Mouse (Mus musculus) embryonic facial prominence, embryonic 15.5 days (tissue): Measurements from ENCODE around the gene Cdhr1. TPM values are rescaled to one million over a fixed set of nuclear protein-coding genes. Genes with fewer than 3 reads are reported as not detected.

Experiments
- ATAC-seq: fragments of 200-750 bp; cut with Nextera tagmentation; 2 replicates; pipeline ENCODE4 v1.8.0; 2017; ENCODE audit warnings: low read depth, moderate TSS enrichment; ENCODE audit not compliant: insufficient number of reproducible peaks, low FRiP score, low TSS enrichment
- H3K27ac ChIP-seq: fragments of 300-500 bp; sonication (generic); replicated peaks from 2 replicates; pipeline ENCODE4 v1.5.1; 2015; ENCODE audit warnings: mild to moderate bottlenecking, inconsistent platforms
- H3K27me3 ChIP-seq: fragments of 300-500 bp; sonication (generic); 2 replicates; pipeline ENCODE4 v1.6.1; 2015; ENCODE audit warnings: inconsistent platforms
- H3K36me3 ChIP-seq: fragments of 300-500 bp; sonication (generic); 2 replicates; pipeline ENCODE4 v1.6.1; 2015; ENCODE audit warnings: mild to moderate bottlenecking, inconsistent platforms
- H3K4me1 ChIP-seq: fragments of 300-500 bp; sonication (generic); 2 replicates; pipeline ENCODE4 v1.6.1; 2015; ENCODE audit warnings: inconsistent platforms
- H3K4me2 ChIP-seq: fragments of 300-500 bp; sonication (generic); replicated peaks from 2 replicates; pipeline ENCODE4 v1.6.1; 2015; ENCODE audit warnings: mild to moderate bottlenecking, inconsistent platforms
- H3K4me3 ChIP-seq: fragments of 300-500 bp; sonication (generic); replicated peaks from 2 replicates; pipeline ENCODE4 v1.5.1; 2015; ENCODE audit warnings: mild to moderate bottlenecking, inconsistent platforms
- H3K9ac ChIP-seq: fragments of 300-500 bp; sonication (generic); 2 replicates; pipeline ENCODE4 v1.6.1; 2015; ENCODE audit warnings: inconsistent platforms
- H3K9me3 ChIP-seq: fragments of 300-500 bp; sonication (generic); replicated peaks from 2 replicates; pipeline ENCODE4 v1.6.1; 2016; ENCODE audit warnings: inconsistent platforms
- WGBS: fragments of 180-500 bp; shearing (Covaris S2); methylation state at CpG from one replicate; pipeline ENCODE4 v1.1.7; 2015; 5-methylcytosine and 5-hydroxymethylcytosine counted together
- polyA plus RNA-seq: library from polyadenylated mRNA; unstranded; fragments of >200 nt; fragmentation: Nextera tagmentation; extraction: Ambion mirVana; gene quantifications from 2 replicates; pipeline ENCODE4 v1.2.1, GENCODE M21; 2015

The Cdhr1 gene
- polyA plus RNA-seq, 1 experiment from 2014 or later, result 3.0 TPM

- no peak overlapping the region for H3K27ac ChIP-seq
- H3K4me1 ChIP-seq, result no peaks in the 10 kb centered on the region
- no peaks in the 10 kb centered on the region for H3K27me3 ChIP-seq
- no peak overlapping the region for H3K4me2 ChIP-seq
- H3K9ac ChIP-seq, result no peak overlapping the region
- no peak for ATAC-seq
- no peaks in the 10 kb centered on the region for H3K36me3 ChIP-seq
- no peaks in the 10 kb centered on the region for H3K9me3 ChIP-seq
- no peak overlapping the region for H3K4me3 ChIP-seq
Measured at GRCm38 (mm10) chr14:37111371-37111770, 13.2 kb upstream of the Cdhr1 start.

DNA sequence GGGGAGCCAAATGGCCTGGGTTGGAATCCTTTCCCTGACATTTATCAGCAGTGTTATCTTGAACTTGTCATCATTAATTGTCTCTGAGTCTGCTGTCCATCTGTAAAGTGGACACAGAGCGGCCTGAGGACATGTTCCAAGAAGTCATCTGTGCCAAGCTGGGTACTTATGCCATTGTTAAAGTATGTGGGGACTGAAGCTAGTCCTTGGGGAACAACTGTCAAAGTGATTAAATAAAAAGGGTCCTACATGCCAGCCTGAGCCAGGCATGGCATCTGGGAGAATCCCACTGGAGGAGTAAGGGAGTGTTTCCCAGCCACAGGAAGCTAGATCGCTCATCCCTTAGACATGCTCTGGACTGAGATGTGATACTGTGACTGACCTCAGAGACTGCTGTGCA, 12.3 kb upstream of the Cdhr1 start:
- H3K9me3 ChIP-seq, result no peaks in the 10 kb centered on the region
- no peaks in the 10 kb centered on the region for H3K27me3 ChIP-seq
- no peak overlapping the region for H3K27ac ChIP-seq
- no peak for ATAC-seq
- WGBS, result 76% methylated on average over 2 of the region's 2 CpGs
- H3K36me3 ChIP-seq, result no peaks in the 10 kb centered on the region
- no peak overlapping the region for H3K9ac ChIP-seq
- no peak overlapping the region for H3K4me3 ChIP-seq
- no peaks in the 10 kb centered on the region for H3K4me1 ChIP-seq
- no peak overlapping the region for H3K4me2 ChIP-seq

DNA sequence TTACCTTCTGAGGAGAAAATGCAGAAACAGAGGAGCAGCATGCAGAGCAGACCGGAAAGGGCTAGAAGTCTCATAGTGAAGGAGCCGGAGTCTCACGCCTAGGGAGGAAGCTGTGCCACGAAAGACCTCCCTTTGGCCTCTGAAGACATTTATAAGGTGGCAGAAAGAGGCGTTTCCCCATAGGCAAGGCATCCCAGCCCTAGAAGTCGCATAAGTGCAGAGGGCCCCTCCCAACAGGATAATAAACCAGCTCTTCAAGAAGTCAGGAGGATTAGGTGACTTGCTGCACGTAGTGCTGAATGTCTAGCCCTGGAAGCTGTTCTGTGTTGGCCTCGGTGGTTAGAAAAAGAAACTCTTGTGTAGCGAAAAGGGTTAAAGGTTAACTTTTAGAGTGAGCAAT, 11.8 kb upstream of the Cdhr1 start:
- H3K27me3 ChIP-seq, result no peaks in the 10 kb centered on the region
- H3K36me3 ChIP-seq, result no peaks in the 10 kb centered on the region
- H3K9ac ChIP-seq, result no peak overlapping the region
- H3K4me2 ChIP-seq, result no peak overlapping the region
- no peaks in the 10 kb centered on the region for H3K4me1 ChIP-seq
- no peaks in the 10 kb centered on the region for H3K9me3 ChIP-seq
- H3K27ac ChIP-seq, result no peak overlapping the region
- WGBS, result 57% methylated on average over 9 of the region's 9 CpGs
- ATAC-seq, result no peak
- no peak overlapping the region for H3K4me3 ChIP-seq

- 72% methylated on average over 8 of the region's 8 CpGs for WGBS
- Histone ChIP-seq H3K4me2 (no peak overlapping the region), H3K27me3 (no peaks in the 10 kb centered on the region), H3K4me1 (no peaks in the 10 kb centered on the region), H3K9me3 (no peaks in the 10 kb centered on the region), H3K4me3 (no peak overlapping the region), H3K9ac (no peak overlapping the region), H3K27ac (no peak overlapping the region), H3K36me3 (no peaks in the 10 kb centered on the region)
- no peak for ATAC-seq
Measured at GRCm38 (mm10) chr14:37109460-37109859, 11.3 kb upstream of the Cdhr1 start.

DNA sequence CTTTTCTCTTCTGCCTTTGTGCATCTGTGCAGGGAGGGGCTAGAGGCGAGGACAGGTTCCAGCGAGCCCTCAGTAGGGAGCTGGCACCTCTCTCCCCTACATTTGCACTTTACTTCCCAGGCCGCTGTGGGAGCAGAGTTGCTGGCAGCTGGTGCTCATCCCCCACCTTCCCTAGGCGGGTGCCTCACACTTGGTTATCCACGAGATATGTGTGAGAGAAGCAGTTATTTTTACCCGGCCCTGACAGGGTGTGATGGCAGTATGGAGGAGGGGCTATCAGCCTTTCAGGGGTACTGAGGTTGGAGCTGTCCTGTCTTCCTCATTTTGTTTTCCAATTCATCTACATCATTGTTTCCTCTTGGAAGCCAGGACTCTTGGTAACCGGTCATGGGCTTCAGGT, 7.7 kb upstream of the Cdhr1 start:
- 35% methylated on average over 7 of the region's 7 CpGs for WGBS
- ATAC-seq, result no peak

DNA sequence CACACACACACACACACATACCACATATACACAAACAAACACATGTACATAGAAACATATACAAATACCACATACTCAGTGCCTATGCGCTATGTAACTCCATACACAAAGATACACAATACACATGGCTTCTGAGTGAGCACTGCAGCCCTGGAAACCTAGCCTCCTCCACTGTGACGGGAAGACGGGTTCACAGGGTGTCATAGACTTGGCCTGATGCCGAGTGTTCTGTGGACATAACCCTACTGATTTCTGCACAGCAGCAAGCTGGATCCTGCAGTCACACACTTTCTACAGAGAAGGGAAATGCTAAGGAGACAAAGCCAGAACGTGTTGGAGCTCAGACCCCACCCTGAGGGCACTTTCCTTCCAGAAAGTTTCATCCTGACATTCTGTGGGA, 6.6 kb upstream of the Cdhr1 start:
- 41% methylated on average over 5 of the region's 5 CpGs for WGBS
- peak; percentile 56; the same call in 1 of the 2 replicates for ATAC-seq
- Histone ChIP-seq H3K9ac (no peak overlapping the region), H3K36me3 (no peaks in the 10 kb centered on the region), H3K4me3 (no peak overlapping the region), H3K4me2 (no peak overlapping the region), H3K9me3 (no peaks in the 10 kb centered on the region), H3K4me1 (no peaks in the 10 kb centered on the region), H3K27me3 (peaks cover 4% of the 10 kb centered on the region; the same call in 1 of the 2 replicates), H3K27ac (no peak overlapping the region)

More for the DNA sequence above, 7.7 kb upstream of the Cdhr1 start:
- H3K4me1 ChIP-seq, result no peaks in the 10 kb centered on the region
- H3K27ac ChIP-seq, result no peak overlapping the region; the same call in 1 of the 2 replicates
- H3K9ac ChIP-seq, result no peak overlapping the region
- peaks cover under 1% of the 10 kb centered on the region; the same call in 1 of the 2 replicates for H3K27me3 ChIP-seq
- no peaks in the 10 kb centered on the region for H3K36me3 ChIP-seq
- H3K4me3 ChIP-seq, result no peak overlapping the region
- no peaks in the 10 kb centered on the region for H3K9me3 ChIP-seq
- no peak overlapping the region for H3K4me2 ChIP-seq

DNA sequence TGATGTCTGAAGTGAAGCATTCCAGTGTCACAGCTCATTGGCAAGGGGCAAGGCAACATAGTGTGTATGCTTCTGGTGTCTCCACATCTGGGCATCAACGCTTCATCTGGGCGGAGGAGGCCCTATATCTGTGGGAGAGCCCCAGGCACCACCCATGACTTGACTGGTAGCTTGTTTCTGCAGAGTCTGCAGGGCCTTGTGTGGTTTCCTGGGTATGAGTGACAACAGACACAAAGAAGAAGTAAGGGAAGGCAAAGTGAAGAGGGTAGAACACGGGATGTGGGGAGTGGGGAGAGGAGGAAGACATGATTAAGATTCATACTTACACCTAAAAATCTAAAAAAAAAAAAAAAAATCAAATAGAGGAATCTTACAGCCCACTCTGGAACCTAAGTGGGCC, 4.3 kb upstream of the Cdhr1 start:
- Histone ChIP-seq H3K9ac (no peak overlapping the region), H3K27me3 (peaks cover 24% of the 10 kb centered on the region), H3K4me1 (peaks cover 10% of the 10 kb centered on the region), H3K9me3 (no peaks in the 10 kb centered on the region), H3K36me3 (no peaks in the 10 kb centered on the region), H3K4me3 (no peak overlapping the region), H3K4me2 (no peak overlapping the region), H3K27ac (no peak overlapping the region)
- no peak for ATAC-seq
- WGBS, result 73% methylated on average over 3 of the region's 3 CpGs

DNA sequence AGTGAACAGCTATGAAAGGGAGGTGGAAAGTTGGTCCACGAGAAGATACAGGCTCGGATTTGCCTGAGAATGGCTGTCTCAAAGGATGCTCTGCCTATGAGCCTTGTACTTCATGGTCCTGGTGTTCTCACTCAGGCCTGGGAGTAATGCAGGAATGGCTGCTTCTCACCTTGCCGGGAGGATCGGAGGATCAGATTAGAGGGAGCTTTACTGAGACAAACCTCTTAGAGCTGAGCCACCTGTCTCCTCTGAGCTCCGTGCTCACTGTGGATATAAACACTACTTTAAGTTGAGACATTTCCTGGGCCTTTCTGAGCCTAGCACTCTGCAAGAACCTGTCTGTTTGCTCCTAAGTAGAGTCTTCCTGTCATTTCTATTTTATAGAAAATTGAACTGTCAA, 3.4 kb upstream of the Cdhr1 start:
- Histone ChIP-seq H3K4me3 (no peak overlapping the region), H3K9ac (no peak overlapping the region), H3K4me1 (peaks cover 10% of the 10 kb centered on the region), H3K9me3 (no peaks in the 10 kb centered on the region), H3K36me3 (no peaks in the 10 kb centered on the region), H3K27ac (no peak overlapping the region), H3K4me2 (no peak overlapping the region), H3K27me3 (peaks cover 32% of the 10 kb centered on the region)
- WGBS, result 63% methylated on average over 5 of the region's 5 CpGs
- ATAC-seq, result no peak

DNA sequence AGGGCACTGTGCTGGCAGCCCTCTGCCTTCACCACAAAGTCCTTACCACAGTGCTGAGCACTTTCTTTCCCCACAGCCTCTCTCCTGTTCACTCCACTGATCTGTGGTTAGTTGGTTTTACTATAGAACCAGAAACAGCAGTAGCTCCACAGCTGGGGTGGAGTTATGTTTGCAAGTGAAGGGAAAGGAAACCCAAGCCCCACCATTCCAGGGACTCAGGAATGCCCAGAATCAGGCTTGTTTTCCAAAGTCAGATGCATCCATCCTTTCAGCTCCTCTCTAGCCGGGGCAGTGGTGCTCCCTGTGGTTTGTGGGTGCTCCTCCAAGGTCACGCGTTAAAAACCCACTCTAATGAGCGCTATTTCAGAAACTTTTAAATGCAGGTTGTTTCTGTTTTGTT, 2.6 kb downstream of the Cdhr1 start:
- H3K27ac ChIP-seq, result no peak overlapping the region
- no peak overlapping the region for H3K4me3 ChIP-seq
- H3K36me3 ChIP-seq, result no peaks in the 10 kb centered on the region
- ATAC-seq, result no peak
- peaks cover 10% of the 10 kb centered on the region for H3K4me1 ChIP-seq
- no peak overlapping the region for H3K9ac ChIP-seq
- no peak overlapping the region for H3K4me2 ChIP-seq
- no peaks in the 10 kb centered on the region for H3K9me3 ChIP-seq
- H3K27me3 ChIP-seq, result peaks cover 28% of the 10 kb centered on the region
- WGBS, result 75% methylated on average over 4 of the region's 4 CpGs

DNA sequence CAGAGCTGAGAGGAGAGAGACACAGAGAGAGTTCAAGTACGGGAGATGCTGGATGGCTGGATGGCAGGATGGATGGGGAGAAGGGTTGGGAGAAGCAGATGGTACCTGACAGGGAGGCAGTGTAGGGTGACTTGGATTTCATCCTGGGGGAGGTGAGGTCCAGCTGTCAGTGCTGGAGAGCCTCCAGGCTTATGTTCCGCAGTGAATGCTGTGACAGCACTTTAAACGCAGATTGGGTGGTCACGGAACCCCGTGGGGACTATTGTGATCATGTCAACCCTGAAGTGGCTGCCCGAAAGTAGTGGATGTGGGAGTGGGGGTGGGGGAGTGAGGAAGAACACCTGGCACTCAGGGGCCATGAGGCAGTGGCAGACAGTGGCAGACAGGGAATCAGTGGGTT, 3.7 kb downstream of the Cdhr1 start:
- Histone ChIP-seq H3K4me1 (peaks cover 10% of the 10 kb centered on the region), H3K27ac (no peak overlapping the region), H3K4me2 (no peak overlapping the region), H3K4me3 (no peak overlapping the region), H3K9ac (no peak overlapping the region), H3K36me3 (no peaks in the 10 kb centered on the region), H3K9me3 (no peaks in the 10 kb centered on the region), H3K27me3 (peaks cover 28% of the 10 kb centered on the region)
- WGBS, result 75% methylated on average over 6 of the region's 6 CpGs
- no peak for ATAC-seq

- no peaks in the 10 kb centered on the region for H3K27me3 ChIP-seq
- no peaks in the 10 kb centered on the region for H3K9me3 ChIP-seq
- no peaks in the 10 kb centered on the region for H3K4me1 ChIP-seq
- ATAC-seq, result no peak
- H3K9ac ChIP-seq, result no peak overlapping the region
- H3K4me3 ChIP-seq, result no peak overlapping the region
- H3K27ac ChIP-seq, result no peak overlapping the region
- H3K36me3 ChIP-seq, result no peaks in the 10 kb centered on the region
- H3K4me2 ChIP-seq, result no peak overlapping the region
- 28% methylated on average over 4 of the region's 4 CpGs for WGBS
Measured at GRCm38 (mm10) chr14:37083755-37084154, 14.4 kb downstream of the Cdhr1 start.

DNA sequence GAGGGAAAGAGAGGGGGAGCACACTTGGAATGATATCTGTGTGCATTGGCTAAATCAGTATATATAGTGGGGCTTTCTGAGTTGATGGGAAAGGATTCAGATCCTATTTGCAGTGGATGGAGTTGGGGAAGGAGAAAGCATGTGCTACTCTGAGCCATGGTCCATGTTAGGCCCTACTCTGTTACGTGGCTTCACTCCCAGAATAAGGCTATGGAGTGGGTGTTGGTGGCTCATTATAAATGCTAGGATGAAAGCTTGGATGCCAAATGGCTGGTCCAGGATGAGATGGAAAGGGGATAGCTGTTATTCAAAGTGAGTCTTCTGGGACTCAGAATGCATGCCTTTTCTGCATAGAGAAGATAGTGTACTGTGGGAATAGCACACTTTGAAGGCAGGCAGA, 17.4 kb downstream of the Cdhr1 start:
- WGBS, result 79% methylated on average over 1 of the region's 1 CpGs
- Histone ChIP-seq H3K9ac (no peak overlapping the region), H3K36me3 (no peaks in the 10 kb centered on the region)

More for the DNA sequence above, 17.4 kb downstream of the Cdhr1 start:
- H3K27ac ChIP-seq, result no peak overlapping the region
- H3K9me3 ChIP-seq, result no peaks in the 10 kb centered on the region
- H3K4me1 ChIP-seq, result no peaks in the 10 kb centered on the region
- H3K4me3 ChIP-seq, result no peak overlapping the region
- H3K4me2 ChIP-seq, result no peak overlapping the region
- no peaks in the 10 kb centered on the region for H3K27me3 ChIP-seq
- no peak for ATAC-seq
